Mouse (Mus musculus) neutrophil, adult 5-6 weeks (primary cell): ENCODE results near the gene Serf2. TPM values are rescaled to one million over a fixed set of nuclear protein-coding genes. Genes with fewer than 3 reads are reported as not detected.
"Not testable (repeated sequence)": the region's sequence is repeated elsewhere in the genome, so short reads cannot be mapped to it uniquely, and the experiment has no call there.

ENCODE experiments used
- ATAC-seq: fragments of 151-379, 151-347 bp; 2 replicates; pipeline ENCODE4 v1.8.0; 2017; ENCODE audit warnings: mild to moderate bottlenecking, moderate TSS enrichment; ENCODE audit not compliant: insufficient number of reproducible peaks, poor library complexity, low FRiP score, severe bottlenecking; ENCODE audit errors: extremely low read depth
- total RNA-seq: library from RNA; stranded (forward); fragments of 200-1000 nt; gene quantifications from 2 replicates; pipeline ENCODE4 v1.2.3, GENCODE M21; 2017

The Serf2 gene
- total RNA-seq, 1 experiment from 2014 or later = 101 TPM

DNA sequence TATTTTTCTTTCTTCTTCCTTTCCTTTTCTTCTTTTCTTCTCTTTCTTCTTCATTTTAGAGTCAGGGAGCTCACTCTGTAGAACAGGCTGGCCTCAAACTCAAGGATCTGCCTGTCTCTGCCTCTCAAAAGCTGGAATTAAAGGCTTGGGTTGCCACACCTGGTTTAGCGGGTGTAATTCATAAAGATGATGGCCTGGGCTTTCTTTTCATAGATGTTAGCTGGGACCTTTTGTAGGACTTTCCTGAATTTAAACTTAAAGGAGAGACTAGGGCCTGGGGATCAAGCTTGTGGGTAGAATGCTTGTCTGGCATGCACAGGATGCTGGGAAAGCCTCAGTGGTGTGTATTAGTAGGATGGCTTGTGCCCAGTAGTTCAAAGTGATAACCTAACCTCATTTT lies 4.8 kb upstream of the Serf2 start, which contains the start of gene Ell3:
Gene Ell3 (minus strand): TSS at position 101 of the 400 bp plus-strand sequence.
- no peak for ATAC-seq

GRCm38 (mm10) chr2:121445117-121445516 lies 3.9 kb upstream of the Serf2 start:
- no peak for ATAC-seq

DNA sequence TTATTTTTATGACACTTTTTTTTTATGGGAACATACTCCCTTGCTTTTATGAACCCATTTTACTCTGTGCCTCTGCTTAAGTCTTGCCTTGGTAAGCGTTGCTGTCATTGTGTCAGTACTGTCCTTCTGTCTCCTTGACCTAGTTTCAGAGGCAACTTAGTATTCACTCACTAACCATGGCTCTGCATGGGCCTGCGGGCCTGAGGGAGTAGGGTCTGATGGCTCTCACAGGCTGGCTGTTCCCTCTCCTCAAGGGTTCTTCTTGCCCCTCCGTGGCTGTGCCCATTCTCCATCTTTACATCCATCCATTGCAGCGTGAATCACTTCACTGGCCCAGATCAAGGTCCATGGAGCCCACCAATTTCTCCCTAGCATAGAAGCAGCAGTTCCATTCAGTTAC lies 2.5 kb upstream of the Serf2 start:
- no peak for ATAC-seq

GRCm38 (mm10) chr2:121447006-121447405 lies 2.0 kb upstream of the Serf2 start:
- ATAC-seq = no peak

DNA sequence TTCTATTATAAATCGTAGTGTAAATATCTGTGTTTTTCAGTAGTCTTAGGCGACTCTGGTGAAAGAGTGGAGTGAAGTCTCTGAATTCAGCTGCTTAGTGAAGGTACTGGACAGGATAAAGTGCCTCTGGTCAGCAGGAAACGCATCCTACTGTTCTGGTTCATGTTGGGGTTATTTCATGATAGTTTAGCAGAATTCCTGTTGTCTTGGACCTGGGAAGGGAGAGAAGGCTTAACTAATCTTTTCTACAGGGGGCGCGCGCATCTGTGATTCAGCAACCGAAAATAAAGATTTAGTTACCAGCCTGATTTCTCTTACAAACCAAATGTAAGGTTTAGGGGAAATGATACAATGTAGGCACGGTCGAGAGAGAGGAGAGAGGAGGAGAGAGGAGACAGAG lies 859 bp upstream of the Serf2 start:
- no peak for ATAC-seq

DNA sequence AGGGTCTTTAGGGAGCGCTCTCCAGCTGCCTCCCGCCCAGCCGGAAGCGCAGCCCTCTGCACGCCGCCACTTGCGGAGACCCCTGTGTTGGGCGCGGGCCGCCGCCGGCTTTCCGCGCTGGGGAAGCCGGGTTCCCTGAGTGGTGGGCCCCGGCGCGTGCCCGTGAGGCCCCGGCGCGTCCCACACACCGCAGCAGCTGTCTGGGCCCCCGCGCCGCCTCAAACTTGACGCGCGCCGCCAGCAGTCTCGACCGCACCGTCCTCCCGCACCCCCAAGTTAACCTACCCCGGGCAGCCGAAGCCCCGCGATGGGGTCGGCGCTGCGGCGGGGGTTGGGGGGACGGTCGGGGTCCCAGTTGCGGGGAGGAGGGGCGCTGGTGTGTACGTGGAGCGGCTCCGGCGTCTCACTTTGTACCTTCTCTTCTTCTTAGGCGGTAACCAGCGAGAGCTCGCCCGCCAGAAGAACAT lies 583 bp downstream of the Serf2 start:
- ATAC-seq = no peak

GRCm38 (mm10) chr2:121450093-121450492 lies 1.1 kb downstream of the Serf2 start:
- no peak for ATAC-seq

DNA sequence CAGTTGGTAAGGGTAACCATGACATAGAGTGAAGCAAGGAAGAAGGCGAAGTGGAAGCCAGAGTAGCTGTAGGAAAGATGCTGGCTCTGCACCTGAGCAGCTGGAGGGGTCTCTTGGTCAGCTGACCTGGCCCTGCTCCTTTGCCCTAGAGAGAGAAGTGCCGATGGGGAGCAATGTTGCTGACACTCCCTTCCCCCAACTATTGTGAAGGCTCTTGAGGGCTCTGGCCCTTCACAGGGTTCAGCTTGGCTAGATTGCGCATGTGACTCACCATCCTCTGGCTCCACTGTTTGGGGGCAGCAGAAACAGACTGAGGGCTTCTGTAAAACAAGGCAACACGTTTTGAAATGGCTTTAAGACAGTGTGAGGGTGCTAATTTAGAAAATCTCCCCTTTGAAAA lies 3.4 kb downstream of the Serf2 start:
- ATAC-seq = no peak

DNA sequence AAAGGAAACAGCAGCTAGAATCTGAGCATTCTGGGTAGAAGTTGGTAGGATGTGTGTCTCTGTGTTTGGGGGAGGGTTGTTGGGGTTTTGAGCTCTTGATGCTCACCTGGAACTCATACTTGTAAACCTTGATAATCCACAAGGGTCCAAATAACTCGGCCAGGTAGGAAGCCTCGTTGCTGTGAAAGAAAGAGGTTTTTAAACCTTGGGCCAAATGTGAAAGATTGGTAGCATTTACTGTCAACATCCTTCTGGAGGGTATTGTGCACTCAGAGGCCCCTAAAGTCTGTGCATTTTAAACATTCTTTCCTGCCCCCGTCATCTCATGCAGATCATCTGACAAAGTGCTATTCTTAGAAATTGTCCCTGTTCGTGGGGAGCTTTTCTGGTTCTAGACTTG lies 4.0 kb downstream of the Serf2 start, which contains the start of gene Hypk:
Gene Hypk (plus strand): TSS at position 301 of the 400 bp plus-strand sequence.
- ATAC-seq = no peak

DNA sequence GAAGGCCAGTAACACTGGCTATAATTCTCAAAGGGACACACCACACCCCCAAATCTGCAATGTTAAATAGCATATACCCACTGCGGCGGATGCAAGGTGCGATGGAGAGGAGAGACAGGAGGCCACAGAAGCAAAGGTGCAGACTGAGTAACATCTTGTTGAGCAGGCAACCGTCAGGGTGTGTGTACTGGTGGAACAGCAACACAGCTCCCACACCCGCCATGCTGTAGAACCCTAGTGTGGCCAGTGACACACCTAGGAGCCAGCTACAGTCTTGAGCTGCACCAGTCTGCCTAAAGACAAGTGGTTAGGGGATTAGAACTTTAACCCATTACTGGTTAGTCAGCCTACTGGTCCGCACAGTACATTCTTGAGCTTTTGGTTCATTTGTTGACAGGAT lies 4.9 kb downstream of the Serf2 start:
- ATAC-seq = no peak

GRCm38 (mm10) chr2:121455534-121455933 lies 6.5 kb downstream of the Serf2 start:
- ATAC-seq = no peak

GRCm38 (mm10) chr2:121456692-121457642 lies 8.0 kb downstream of the Serf2 start, which contains the start of gene Serinc4:
Serinc4 (minus strand) TSS chr2:121456781.
- ATAC-seq = peak; percentile 98

- no peak for ATAC-seq
These were observed 11.1 kb downstream of the Serf2 start for GRCm38 (mm10) chr2:121460071-121460470.

GRCm38 (mm10) chr2:121468982-121469381 lies 20.0 kb downstream of the Serf2 start:
- peak; percentile 35; the same call in 1 of the 2 replicates for ATAC-seq

DNA sequence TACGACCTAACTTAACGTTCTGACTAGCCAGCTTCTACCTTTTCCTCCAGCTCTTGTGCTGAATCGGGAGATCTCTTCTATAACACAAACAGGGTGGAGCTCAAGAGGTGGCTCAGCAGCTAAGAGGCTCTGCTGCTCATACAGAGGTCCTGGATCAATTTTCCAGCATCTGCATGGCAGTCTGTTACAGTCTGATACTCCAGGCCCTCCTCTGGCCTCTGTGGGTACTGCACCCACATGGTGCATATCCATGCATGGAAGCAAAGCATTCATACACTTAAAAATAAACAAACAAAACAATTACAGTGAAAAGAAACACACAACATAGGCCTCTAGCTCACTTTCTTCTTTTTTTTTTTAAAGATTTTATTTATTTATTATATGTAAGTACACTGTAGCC lies 23.8 kb downstream of the Serf2 start:
- ATAC-seq = not testable (repeated sequence)

- ATAC-seq = peak; percentile 97
These were observed 24.5 kb downstream of the Serf2 start, which contains the start of gene Mfap1b for GRCm38 (mm10) chr2:121473301-121474179. Mfap1b (minus strand) TSS chr2:121474067.

DNA sequence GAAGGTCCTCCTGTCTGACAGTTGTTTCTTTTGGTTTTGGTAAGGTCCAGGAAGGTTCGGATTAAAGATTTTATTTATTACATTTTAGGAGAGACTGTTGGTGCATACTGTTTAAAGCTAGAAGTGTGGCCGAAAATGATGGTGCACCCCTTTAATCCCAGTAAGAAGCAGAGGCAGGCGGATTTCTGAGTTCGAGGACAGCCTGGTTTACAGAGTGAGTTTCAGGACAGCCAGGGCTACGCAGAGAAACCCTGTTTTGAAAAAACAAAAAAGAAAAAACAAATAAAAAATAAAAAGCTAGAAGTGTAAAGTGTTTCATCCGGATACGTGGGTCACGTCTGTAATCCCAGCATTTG lies 25.2 kb downstream of the Serf2 start:
- no peak for ATAC-seq

GRCm38 (mm10) chr2:121475306-121475705 lies 26.3 kb downstream of the Serf2 start:
- ATAC-seq = not testable (repeated sequence)

- ATAC-seq = no peak
These were observed 28.7 kb downstream of the Serf2 start for GRCm38 (mm10) chr2:121477491-121478266.
